Mouse (Mus musculus): Measurements from ENCODE around the gene Ice2.
A peak's percentile ranks its signal among the peaks of the same experiment; 100 is the strongest.

The Ice2 gene

GRCm38 (mm10) chr9:69458982-69459381 is 61.3 kb downstream of the Ice2 start:
- peak; percentile 40 for DNase-seq (ENCODE audit: inconsistent ontology term)

- DNase-seq (ENCODE audit: inconsistent ontology term): no peak
Measured at GRCm38 (mm10) chr9:69459876-69460275, 62.2 kb downstream of the Ice2 start.

- DNase-seq (ENCODE audit: inconsistent ontology term): no peak
Measured at GRCm38 (mm10) chr9:69463046-69463445, 65.3 kb downstream of the Ice2 start.

GRCm38 (mm10) chr9:69464109-69464756 is 66.5 kb downstream of the Ice2 start:
- DNase-seq (ENCODE audit: inconsistent ontology term): no peak

- DNase-seq (ENCODE audit: inconsistent ontology term): peak; percentile 90
Measured at GRCm38 (mm10) chr9:69466098-69466497, 68.4 kb downstream of the Ice2 start.

- DNase-seq (ENCODE audit: inconsistent ontology term): peak; percentile 90
Measured at GRCm38 (mm10) chr9:69467310-69467939, 69.7 kb downstream of the Ice2 start.

- DNase-seq (ENCODE audit: inconsistent ontology term): peak; percentile 92
Measured at GRCm38 (mm10) chr9:69468991-69469390, 71.3 kb downstream of the Ice2 start.

GRCm38 (mm10) chr9:69470362-69470761 is 72.7 kb downstream of the Ice2 start:
- no peak for DNase-seq (ENCODE audit: inconsistent ontology term)

GRCm38 (mm10) chr9:69470921-69471320 is 73.2 kb downstream of the Ice2 start:
- DNase-seq (ENCODE audit: inconsistent ontology term): peak; percentile 31

- peak; percentile 95 for DNase-seq (ENCODE audit: inconsistent ontology term)
Measured at GRCm38 (mm10) chr9:69472724-69473123, 75.0 kb downstream of the Ice2 start.

- no peak for DNase-seq (ENCODE audit: inconsistent ontology term)
Measured at GRCm38 (mm10) chr9:69475873-69476272, 78.2 kb downstream of the Ice2 start.

- DNase-seq (ENCODE audit: inconsistent ontology term): peak; percentile 34
Measured at GRCm38 (mm10) chr9:69477195-69477823, 79.6 kb downstream of the Ice2 start.

- DNase-seq (ENCODE audit: inconsistent ontology term): peak; percentile 24
Measured at GRCm38 (mm10) chr9:69477824-69478222, 80.1 kb downstream of the Ice2 start.

GRCm38 (mm10) chr9:69480344-69480743 is 82.6 kb downstream of the Ice2 start:
- peak; percentile 68 for DNase-seq (ENCODE audit: inconsistent ontology term)
